Mouse (Mus musculus): ENCODE data around the gene Fstl4. TPM values are rescaled to one million over a fixed set of nuclear protein-coding genes. Genes with fewer than 3 reads are reported as not detected.

Gene Fstl4
- total RNA-seq, 4 experiments from 2014 or later: 11.3 to 14.9 (median 13.1) TPM

GRCm38 (mm10) chr11:52767921-52768320 is 3.5 kb downstream of the Fstl4 start:
- DNase-seq (ENCODE audit: low spot score in 2 of 2): no peak

GRCm38 (mm10) chr11:52773073-52773472 is 8.6 kb downstream of the Fstl4 start:
- no peak for DNase-seq (ENCODE audit: low spot score in 2 of 2)

- no peak for DNase-seq (ENCODE audit: low spot score in 2 of 2)
These were observed 10.9 kb downstream of the Fstl4 start for GRCm38 (mm10) chr11:52775291-52775690.

- DNase-seq (ENCODE audit: low spot score in 2 of 2): no peak
These were observed 18.0 kb downstream of the Fstl4 start for GRCm38 (mm10) chr11:52782426-52782825.

GRCm38 (mm10) chr11:52794331-52794730 is 29.9 kb downstream of the Fstl4 start:
- peak; percentile 32 to 48 for DNase-seq (ENCODE audit: low spot score in 2 of 2)

- DNase-seq (ENCODE audit: low spot score in 2 of 2): no peak
These were observed 45.1 kb downstream of the Fstl4 start for GRCm38 (mm10) chr11:52809542-52809941.

GRCm38 (mm10) chr11:52816004-52816403 is 51.6 kb downstream of the Fstl4 start:
- DNase-seq (ENCODE audit: low spot score in 2 of 2): no peak

GRCm38 (mm10) chr11:52820336-52820905 is 56.0 kb downstream of the Fstl4 start:
- DNase-seq (ENCODE audit: low spot score in 2 of 2): no peak

GRCm38 (mm10) chr11:52826591-52826990 is 62.2 kb downstream of the Fstl4 start:
- no peak for DNase-seq (ENCODE audit: low spot score in 2 of 2)

GRCm38 (mm10) chr11:52831631-52832310 is 67.3 kb downstream of the Fstl4 start:
- no peak for DNase-seq (ENCODE audit: low spot score in 2 of 2)

GRCm38 (mm10) chr11:52832311-52832675 is 67.9 kb downstream of the Fstl4 start:
- DNase-seq (ENCODE audit: low spot score in 2 of 2): no peak

- no peak for DNase-seq (ENCODE audit: low spot score in 2 of 2)
These were observed 84.3 kb downstream of the Fstl4 start for GRCm38 (mm10) chr11:52848691-52849090.

- DNase-seq (ENCODE audit: low spot score in 2 of 2): no peak
These were observed 85.6 kb downstream of the Fstl4 start for GRCm38 (mm10) chr11:52850071-52850470.

GRCm38 (mm10) chr11:52872846-52873512 is 108.5 kb downstream of the Fstl4 start:
- no peak for DNase-seq (ENCODE audit: low spot score in 2 of 2)

GRCm38 (mm10) chr11:52875916-52876765 is 111.7 kb downstream of the Fstl4 start:
- no peak for DNase-seq (ENCODE audit: low spot score in 2 of 2)

GRCm38 (mm10) chr11:52877662-52878061 is 113.2 kb downstream of the Fstl4 start:
- no peak for DNase-seq (ENCODE audit: low spot score in 2 of 2)

- no peak for DNase-seq (ENCODE audit: low spot score in 2 of 2)
These were observed 115.5 kb downstream of the Fstl4 start for GRCm38 (mm10) chr11:52879958-52880357.

- no peak for DNase-seq (ENCODE audit: low spot score in 2 of 2)
These were observed 122.3 kb downstream of the Fstl4 start for GRCm38 (mm10) chr11:52886559-52887303.

- no peak for DNase-seq (ENCODE audit: low spot score in 2 of 2)
These were observed 123.7 kb downstream of the Fstl4 start for GRCm38 (mm10) chr11:52888150-52888549.

GRCm38 (mm10) chr11:52889527-52889926 is 125.1 kb downstream of the Fstl4 start:
- DNase-seq (ENCODE audit: low spot score in 2 of 2): no peak

- DNase-seq (ENCODE audit: low spot score in 2 of 2): no peak
These were observed 125.7 kb downstream of the Fstl4 start for GRCm38 (mm10) chr11:52890156-52890555.

Data from layer of hippocampus, adult 8-10 months (tissue).